ENCODE assay signal across 8 mouse cellular contexts in the genomic region with DNA sequence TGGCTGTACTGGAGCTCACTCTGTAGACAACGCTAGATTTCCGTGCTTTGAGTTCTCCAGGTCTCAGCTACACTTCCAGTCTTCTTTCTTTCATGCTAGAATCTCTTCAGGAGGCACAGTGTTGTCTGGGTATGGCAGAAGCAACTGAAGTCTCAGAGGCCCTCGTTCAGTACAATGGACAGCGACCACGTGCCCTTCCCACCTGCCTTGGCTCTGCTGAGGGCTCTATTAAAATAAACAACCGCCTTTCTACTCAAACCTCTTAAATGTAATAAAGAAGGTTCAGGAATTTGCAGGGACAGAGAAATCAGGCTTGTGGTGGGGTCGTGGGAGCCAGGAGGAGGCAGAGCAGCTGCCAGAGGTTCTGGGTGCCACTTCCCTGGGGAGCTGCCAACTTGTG. TPM values are rescaled to one million over a fixed set of nuclear protein-coding genes. Genes with fewer than 3 reads are reported as not detected.
DNase-seq lines count a peak whose midpoint lies in the region; ATAC-seq and TF ChIP-seq lines count a peak whose summit lies in the region.

No protein-coding gene starts in this region.

- no peak for TF ChIP-seq EP300 in CH12.LX (IDR thresholded peaks at IDR 0.05; ENCODE audit: low read length)

- no peak overlapping the region for H3K4me3 ChIP-seq in hindbrain, embryonic 11.5 days (ENCODE audit: low read depth, low read length)
- H3K4me3 ChIP-seq in hindbrain, embryonic 13.5 days, result no peak overlapping the region
- no peak overlapping the region for H3K4me3 ChIP-seq in CH12.LX (replicated peaks in 1 of 3; ENCODE audit: low read depth in 2 of 3, low read length in 2 of 3, poor library complexity in 1 of 3)
- no peak overlapping the region for H3K4me3 ChIP-seq in cerebellum, adult 2 months (replicated peaks; ENCODE audit: insufficient read depth, low read depth, low read length)

- no peaks in the 10 kb centered on the region for H3K27me3 ChIP-seq in hindbrain, embryonic 11.5 days (ENCODE audit: control insufficient read depth, insufficient read depth, low read length)
- no peaks in the 10 kb centered on the region for H3K27me3 ChIP-seq in hindbrain, embryonic 13.5 days
- peaks cover 51% of the 10 kb centered on the region for H3K27me3 ChIP-seq in CH12.LX (replicated peaks)
- H3K27me3 ChIP-seq in cerebellum, adult 2 months (ENCODE audit: control insufficient read depth, insufficient read depth, low read length), result no peaks in the 10 kb centered on the region

- dilution Hi-C loops in CH12.LX (cut with MboI; ENCODE audit: extremely low pct_ligation_motif_present, extremely low pct_unique_long_range_greater_than_20kb, low sequenced_read_pairs), result no loop called here

- DNase-seq in hindbrain, embryonic 11.5 days (ENCODE audit: low spot score), result peak; percentile 58
- DNase-seq in CH12.LX (ENCODE audit: extremely low read depth), result no peak
- DNase-seq in embryo, embryonic 11.5 days (ENCODE audit: low read depth, low spot score), result peak; percentile 59
- no peak for DNase-seq in cerebellum, adult 2 months
- DNase-seq in gastrocnemius, postnatal 25 days, result no peak

- TF ChIP-seq POLR2A in CH12.LX (IDR thresholded peaks at IDR 0.05; ENCODE audit: low read depth, low read length), result no peak
- TF ChIP-seq POLR2A in cerebellum, adult 2 months (IDR thresholded peaks at IDR 0.05; ENCODE audit: borderline replicate concordance, insufficient read depth, low read length), result no peak

- H3K79me2 ChIP-seq in CH12.LX (replicated peaks; ENCODE audit: control insufficient read depth, extremely low read depth, insufficient read depth, poor library complexity, severe bottlenecking), result no peaks in the 10 kb centered on the region

- no peaks in the 10 kb centered on the region for H3K36me3 ChIP-seq in hindbrain, embryonic 11.5 days (ENCODE audit: control insufficient read depth, insufficient read depth, low read length)
- H3K36me3 ChIP-seq in hindbrain, embryonic 13.5 days, result no peaks in the 10 kb centered on the region
- no peaks in the 10 kb centered on the region for H3K36me3 ChIP-seq in CH12.LX (replicated peaks in 1 of 2; ENCODE audit: control insufficient read depth in 1 of 2, insufficient read depth in 1 of 2, low read length in 1 of 2)

- no peaks in the 10 kb centered on the region for H3K4me1 ChIP-seq in hindbrain, embryonic 11.5 days (replicated peaks; ENCODE audit: control insufficient read depth, insufficient read depth, low read length)
- peaks cover 15% of the 10 kb centered on the region for H3K4me1 ChIP-seq in hindbrain, embryonic 13.5 days (replicated peaks)
- peaks cover 2 to 3% of the 10 kb centered on the region in 2 experiments; a peak in 3 of 4 replicates for H3K4me1 ChIP-seq in CH12.LX (ENCODE audit: control insufficient read depth in 1 of 2, insufficient read depth in 2 of 2)
- H3K4me1 ChIP-seq in cerebellum, adult 2 months (ENCODE audit: control insufficient read depth, insufficient read depth, low read length), result no peaks in the 10 kb centered on the region

- H3K9ac ChIP-seq in hindbrain, embryonic 11.5 days (ENCODE audit: low read depth, low read length), result no peak overlapping the region
- H3K9ac ChIP-seq in hindbrain, embryonic 13.5 days, result no peak overlapping the region
- no peak overlapping the region for H3K9ac ChIP-seq in CH12.LX (ENCODE audit: insufficient read depth, low read depth)

- no peaks in the 10 kb centered on the region for H3K9me3 ChIP-seq in hindbrain, embryonic 11.5 days (ENCODE audit: control insufficient read depth, low read length)
- no peaks in the 10 kb centered on the region for H3K9me3 ChIP-seq in hindbrain, embryonic 13.5 days
- no peaks in the 10 kb centered on the region for H3K9me3 ChIP-seq in CH12.LX (replicated peaks; ENCODE audit: low read length)

- no peak for TF ChIP-seq CTCF in CH12.LX (conservative IDR thresholded peaks at IDR 0.05 in 1 of 2, IDR thresholded peaks at IDR 0.05 in 1 of 2; ENCODE audit: low read depth in 2 of 2, low read length in 2 of 2)
- TF ChIP-seq CTCF in cerebellum, adult 2 months (IDR thresholded peaks at IDR 0.05; ENCODE audit: borderline replicate concordance, insufficient read depth, low read depth, low read length), result no peak

- ATAC-seq in hindbrain, embryonic 11.5 days (ENCODE audit: low FRiP score), result no peak
- no peak for ATAC-seq in hindbrain, embryonic 13.5 days (ENCODE audit: low FRiP score)
- peak; percentile 76; the same call in 1 of the 2 replicates for ATAC-seq in megakaryocyte progenitor cell, adult 5-6 weeks (replicated peaks; ENCODE audit: poor library complexity)
- no peak for ATAC-seq in erythroblast, adult 5-6 weeks (replicated peaks; ENCODE audit: low FRiP score, poor library complexity, severe bottlenecking)

- no peak for TF ChIP-seq RAD21 in CH12.LX (IDR thresholded peaks at IDR 0.05; ENCODE audit: low read depth, low read length)

- WGBS in hindbrain, embryonic 11.5 days, result 18% methylated on average over 7 of the region's 7 CpGs
- WGBS in hindbrain, embryonic 13.5 days, result 18% methylated on average over 7 of the region's 7 CpGs
- WGBS in cerebellum, adult 2 months, result 34% methylated on average over 7 of the region's 7 CpGs

- no peak overlapping the region for H3K4me2 ChIP-seq in hindbrain, embryonic 11.5 days (replicated peaks; ENCODE audit: low read depth, low read length)
- no peak overlapping the region for H3K4me2 ChIP-seq in hindbrain, embryonic 13.5 days
- H3K4me2 ChIP-seq in CH12.LX (ENCODE audit: insufficient read depth, low read depth, poor library complexity, severe bottlenecking), result no peak overlapping the region

- H3K27ac ChIP-seq in hindbrain, embryonic 11.5 days (ENCODE audit: low read depth, low read length), result no peak overlapping the region
- no peak overlapping the region for H3K27ac ChIP-seq in hindbrain, embryonic 13.5 days
- no peak overlapping the region for H3K27ac ChIP-seq in CH12.LX (ENCODE audit: insufficient read depth, low read depth)
- no peak overlapping the region for H3K27ac ChIP-seq in cerebellum, adult 2 months (ENCODE audit: insufficient read depth, low read length)

- in situ Hi-C loops in CH12.LX (cut with MboI; ENCODE audit: low pct_ligation_motif_present, low pct_unique_long_range_greater_than_20kb, low sequenced_read_pairs), result no loop called here

TF ChIP-seq in CH12.LX, 34 proteins besides CTCF, POLR2A, EP300 and RAD21:
- TF ChIP-seq MAX (IDR thresholded peaks at IDR 0.05; ENCODE audit: low read length) (peak; percentile 67), USF2 (conservative IDR thresholded peaks at IDR 0.05; ENCODE audit: low read depth, low read length) (no peak), MYC (IDR thresholded peaks at IDR 0.05; ENCODE audit: low read depth, low read length) (no peak), NELFE (IDR thresholded peaks at IDR 0.05; ENCODE audit: low read depth, low read length) (no peak), RCOR1 (conservative IDR thresholded peaks at IDR 0.05; ENCODE audit: low read depth, low read length) (no peak), ELF1 (IDR thresholded peaks at IDR 0.05; ENCODE audit: low read depth, low read length) (no peak), JUND (conservative IDR thresholded peaks at IDR 0.05; ENCODE audit: low read depth, low read length) (no peak), BHLHE40 (IDR thresholded peaks at IDR 0.05; ENCODE audit: low read depth, low read length) (peak; percentile 55), SIN3A (IDR thresholded peaks at IDR 0.05; ENCODE audit: low read length) (0 out of 2 replicates have a peak, but pooled peaks have one; percentile 35), TBP (conservative IDR thresholded peaks at IDR 0.05; ENCODE audit: low read depth, low read length) (no peak), MAZ (IDR thresholded peaks at IDR 0.05; ENCODE audit: low read depth, low read length) (no peak), GABPA (IDR thresholded peaks at IDR 0.05; ENCODE audit: insufficient replicate concordance, low read depth, low read length) (no peak), MXI1 (IDR thresholded peaks at IDR 0.05; ENCODE audit: low read depth, low read length) (peak; percentile 84), TCF12 (IDR thresholded peaks at IDR 0.05; ENCODE audit: low read depth, low read length) (no peak), UBTF (IDR thresholded peaks at IDR 0.05; ENCODE audit: low read depth, low read length) (no peak), IRF4 (IDR thresholded peaks at IDR 0.05; ENCODE audit: low read depth, low read length) (no peak), E2F4 (IDR thresholded peaks at IDR 0.05; ENCODE audit: insufficient replicate concordance, low read depth, low read length) (no peak), ZMIZ1 (IDR thresholded peaks at IDR 0.05; ENCODE audit: low read depth, low read length) (no peak)
TF ChIP-seq in CH12.LX: peak in this region for 4.

RNA-seq across cellular contexts. Expression of a gene that starts 9.7 kb away (rescaled TPM):
- 8.8 and 9.6 TPM in 2 replicates for polyA plus RNA-seq in hindbrain, embryonic 11.5 days (2014; fragmentation: Nextera tagmentation; extraction: Ambion mirVana)
- 23.4 and 25.2 TPM in 2 replicates for polyA plus RNA-seq in hindbrain, embryonic 13.5 days (2015; fragmentation: Nextera tagmentation; extraction: Ambion mirVana)
- total RNA-seq in CH12.LX (2012; rRNA removed) (not detected in 2 replicates), CH12.LX (2014; rRNA removed) (not detected in 2 replicates)
- polyA plus RNA-seq in CH12.LX (2012; ENCODE audit: insufficient read length, low read depth), result not detected in 2 replicates
- total RNA-seq in megakaryocyte progenitor cell, adult 5-6 weeks (2015), result 3.2 and 4.6 TPM in 2 replicates
- 4.9 and 6.7 TPM in 2 replicates for total RNA-seq in megakaryocyte progenitor cell, adult 5-6 weeks (2017)
- total RNA-seq in erythroblast, adult 5-6 weeks (2015; ENCODE audit: low replicate concordance), result not detected in 2 replicates
- 2.0 TPM in 1 of 2 replicates, not detected in the other for total RNA-seq in erythroblast, adult 5-6 weeks (2017; ENCODE audit: low replicate concordance)
- 41.0 and 43.5 TPM in 2 replicates for polyA plus RNA-seq in cerebellum, adult 2 months (2012; rRNA removed)
- total RNA-seq in gastrocnemius, postnatal 25 days (2021), result 10 to 100 TPM in 1 of 2 experiments, 1 to 10 TPM in 1; 8.9 to 10.0 TPM

RNA-seq across cellular contexts. Expression of a gene that starts 55.8 kb away (rescaled TPM):
- 0.29 and 0.46 TPM in 2 replicates for polyA plus RNA-seq in hindbrain, embryonic 11.5 days (2014; fragmentation: Nextera tagmentation; extraction: Ambion mirVana)
- 2.1 and 2.5 TPM in 2 replicates for polyA plus RNA-seq in hindbrain, embryonic 13.5 days (2015; fragmentation: Nextera tagmentation; extraction: Ambion mirVana)
- total RNA-seq in CH12.LX (2012; rRNA removed), result 0.76 and 0.93 TPM in 2 replicates
- 0.40 and 0.63 TPM in 2 replicates for total RNA-seq in CH12.LX (2014; rRNA removed)
- 0.59 and 0.70 TPM in 2 replicates for polyA plus RNA-seq in CH12.LX (2012; ENCODE audit: insufficient read length, low read depth)
- 0.25 TPM in 1 of 2 replicates, not detected in the other for total RNA-seq in megakaryocyte progenitor cell, adult 5-6 weeks (2015)
- 0.17 and 0.30 TPM in 2 replicates for total RNA-seq in megakaryocyte progenitor cell, adult 5-6 weeks (2017)
- total RNA-seq in erythroblast, adult 5-6 weeks (2015; ENCODE audit: low replicate concordance), result not detected in 2 replicates
- total RNA-seq in erythroblast, adult 5-6 weeks (2017; ENCODE audit: low replicate concordance), result not detected in 2 replicates
- polyA plus RNA-seq in cerebellum, adult 2 months (2012; rRNA removed), result 3.1 and 3.2 TPM in 2 replicates
- total RNA-seq in gastrocnemius, postnatal 25 days (2021), result 1 to 10 TPM; 1.3 to 1.6 TPM

Comparison
In these comparisons a context has a peak if more than half of its experiments do, and no peak if none do; other contexts are left out.
1. DNase-seq: peak in hindbrain, embryonic 11.5 days (single experiment) and embryo, embryonic 11.5 days (single experiment); none in CH12.LX (single experiment), cerebellum, adult 2 months (0 of 2) and gastrocnemius, postnatal 25 days (single experiment).